Mouse (Mus musculus): Measurements from ENCODE around the gene Eif3l. TPM values are rescaled to one million over a fixed set of nuclear protein-coding genes. Genes with fewer than 3 reads are reported as not detected.

Gene Eif3l
- polyA plus RNA-seq, 2 experiments = 104 to 130 TPM

DNA sequence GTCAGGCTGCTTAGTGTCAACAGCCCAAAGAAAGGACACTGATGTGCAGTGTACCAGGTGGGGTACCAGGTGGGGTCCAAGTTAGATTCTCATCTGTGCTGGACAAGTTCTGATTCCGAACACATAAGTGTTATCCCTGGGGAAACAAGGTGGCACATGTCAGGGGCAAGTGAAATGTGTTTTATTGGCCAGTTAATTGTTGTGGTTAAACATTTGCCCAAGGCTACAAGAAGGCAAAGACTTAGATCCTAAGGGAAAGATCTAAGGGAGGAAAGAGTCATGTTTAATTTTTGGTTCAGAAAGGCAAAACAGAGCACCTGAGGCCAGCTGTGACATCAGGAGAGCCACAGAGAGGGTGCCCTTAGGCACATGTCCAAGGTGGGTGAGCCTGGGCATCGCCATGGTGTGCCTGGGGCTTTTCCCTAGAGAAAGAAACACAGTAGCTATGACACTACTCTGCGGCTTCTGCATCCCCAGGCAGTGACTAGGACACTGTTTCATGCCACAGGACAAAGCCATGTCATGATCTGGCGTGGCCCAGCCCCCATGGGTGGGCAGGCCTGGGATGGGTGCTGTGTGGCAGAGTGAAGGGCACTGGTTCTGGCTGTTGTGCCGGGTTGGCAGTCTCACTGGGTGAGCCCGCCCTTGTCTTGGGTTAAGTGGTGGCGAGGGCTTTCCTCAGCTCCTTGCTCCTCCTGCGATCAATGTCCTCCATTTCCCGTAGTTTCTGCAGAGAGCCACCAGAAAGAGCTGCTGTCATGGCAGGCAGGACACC is 59.7 kb downstream of the Eif3l start:
- ATAC-seq (ENCODE audit: insufficient read depth) (no peak), DNase-seq (ENCODE audit: low read depth in 3 of 3, low spot score in 3 of 3) (no peak)
- Histone ChIP-seq H3K4me1 (replicated peaks; ENCODE audit: control insufficient read depth in 2 of 2, insufficient read depth in 2 of 2, low read length in 1 of 2) (no peaks in the 10 kb centered on the region), H3K27me3 (ENCODE audit: control insufficient read depth, insufficient read depth, low read length) (no peaks in the 10 kb centered on the region), H3K27ac (no peak overlapping the region), H3K9ac (replicated peaks) (no peak overlapping the region), H3K4me3 (ENCODE audit: insufficient read depth in 1 of 2, low read depth in 2 of 2, low read length in 2 of 2) (no peak overlapping the region), H3K4me2 (ENCODE audit: low read depth) (no peak overlapping the region), H3K36me3 (replicated peaks; ENCODE audit: control insufficient read depth, insufficient read depth, low read depth) (no peaks in the 10 kb centered on the region), H3K9me3 (ENCODE audit: control insufficient read depth, low read length) (no peaks in the 10 kb centered on the region)
- WGBS (ENCODE audit: insufficient replicate concordance) = 62% methylated on average over 9 of the region's 9 CpGs
- TF ChIP-seq EP300 (IDR thresholded peaks at IDR 0.05; ENCODE audit: low read depth) (no peak), CTCF (IDR thresholded peaks at IDR 0.05; ENCODE audit: low read depth) (no peak)

DNA sequence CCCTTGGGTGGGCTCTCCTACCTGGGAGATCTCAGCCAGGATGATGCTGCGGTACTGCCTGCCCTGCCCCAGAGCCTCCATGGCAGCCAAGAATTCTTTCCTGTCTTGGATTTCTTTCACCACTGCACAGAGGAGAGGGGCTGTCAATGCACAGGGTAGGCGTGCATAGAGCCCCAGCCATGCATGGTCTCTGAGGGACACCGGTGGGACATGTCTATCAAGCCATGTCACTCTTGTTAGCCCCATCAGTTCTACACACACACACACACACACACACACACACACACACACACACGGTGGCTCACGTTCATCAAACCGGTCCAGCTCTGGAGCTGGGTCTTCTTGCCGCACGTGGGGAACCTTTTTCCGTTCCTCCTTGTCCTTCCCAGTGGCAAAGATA is 60.4 kb downstream of the Eif3l start:
- no peaks in the 10 kb centered on the region for H3K9me3 ChIP-seq (ENCODE audit: control insufficient read depth, low read length)
- DNase-seq (ENCODE audit: low read depth in 3 of 3, low spot score in 3 of 3) (no peak), ATAC-seq (ENCODE audit: insufficient read depth) (no peak)
- WGBS (ENCODE audit: insufficient replicate concordance) = 72% methylated on average over 9 of the region's 9 CpGs
- H3K36me3 ChIP-seq (replicated peaks; ENCODE audit: control insufficient read depth, insufficient read depth, low read depth) = no peaks in the 10 kb centered on the region
- no peak for TF ChIP-seq EP300 (IDR thresholded peaks at IDR 0.05; ENCODE audit: low read depth)
- TF ChIP-seq CTCF (IDR thresholded peaks at IDR 0.05; ENCODE audit: low read depth) = no peak
- H3K9ac ChIP-seq (replicated peaks) = no peak overlapping the region
- no peak overlapping the region for H3K27ac ChIP-seq
- H3K4me1 ChIP-seq (replicated peaks; ENCODE audit: control insufficient read depth in 2 of 2, insufficient read depth in 2 of 2, low read length in 1 of 2) = peaks cover 0 to under 1% of the 10 kb centered on the region in 2 experiments; a peak in 1 of 4 replicates
- H3K4me3 ChIP-seq (ENCODE audit: insufficient read depth in 1 of 2, low read depth in 2 of 2, low read length in 2 of 2) = no peak overlapping the region
- no peak overlapping the region for H3K4me2 ChIP-seq (ENCODE audit: low read depth)
- peaks cover 2% of the 10 kb centered on the region for H3K27me3 ChIP-seq (ENCODE audit: control insufficient read depth, insufficient read depth, low read length)

DNA sequence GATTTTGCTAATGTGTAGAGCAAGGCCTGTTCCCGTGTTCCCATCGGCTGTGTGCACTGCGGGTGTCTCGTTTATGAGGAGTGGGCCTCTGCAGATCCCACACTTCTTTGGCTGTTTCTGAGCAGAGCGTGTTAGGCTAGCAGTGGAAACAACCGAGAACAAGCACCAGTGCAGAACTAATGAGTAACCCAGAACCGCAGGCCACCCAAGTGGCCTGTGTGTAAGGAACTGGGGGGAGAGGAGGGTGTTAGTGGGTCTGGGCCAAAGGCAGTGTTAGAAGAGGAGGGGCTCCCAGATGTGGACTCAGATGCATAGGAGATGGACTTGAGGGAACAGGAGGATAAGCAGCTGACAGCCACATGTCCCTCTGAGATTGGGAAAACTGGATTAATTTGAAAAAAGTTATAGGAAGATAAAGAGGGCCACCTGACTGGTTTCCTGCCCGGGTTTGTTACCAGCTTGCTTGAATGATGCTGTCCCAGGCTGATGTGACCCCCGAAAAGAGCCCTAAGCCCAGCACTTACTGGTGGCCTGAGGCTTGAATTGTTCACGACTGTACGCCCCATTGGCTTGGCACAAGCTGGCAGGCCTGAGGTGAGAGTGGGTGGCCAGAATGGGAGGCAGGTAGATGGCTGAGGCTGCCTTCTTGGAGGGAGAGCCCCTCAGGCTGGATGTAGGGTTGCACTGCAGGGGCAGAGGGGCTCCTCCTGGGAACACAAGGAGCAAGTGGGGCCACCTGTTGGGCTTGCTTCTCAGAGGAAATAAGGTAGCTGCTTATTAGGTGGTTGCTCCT is 61.0 kb downstream of the Eif3l start:
- Histone ChIP-seq H3K4me2 (ENCODE audit: low read depth) (no peak overlapping the region), H3K36me3 (replicated peaks; ENCODE audit: control insufficient read depth, insufficient read depth, low read depth) (no peaks in the 10 kb centered on the region), H3K27ac (no peak overlapping the region), H3K4me1 (replicated peaks; ENCODE audit: control insufficient read depth in 2 of 2, insufficient read depth in 2 of 2, low read length in 1 of 2) (peaks cover 0 to 6% of the 10 kb centered on the region in 2 experiments; a peak in 1 of 4 replicates), H3K9me3 (ENCODE audit: control insufficient read depth, low read length) (no peaks in the 10 kb centered on the region), H3K4me3 (ENCODE audit: insufficient read depth in 1 of 2, low read depth in 2 of 2, low read length in 2 of 2) (no peak overlapping the region), H3K9ac (replicated peaks) (no peak overlapping the region), H3K27me3 (ENCODE audit: control insufficient read depth, insufficient read depth, low read length) (peaks cover 2% of the 10 kb centered on the region)
- DNase-seq (ENCODE audit: low read depth in 3 of 3, low spot score in 3 of 3) = no peak
- TF ChIP-seq EP300 (IDR thresholded peaks at IDR 0.05; ENCODE audit: low read depth) (no peak), CTCF (IDR thresholded peaks at IDR 0.05; ENCODE audit: low read depth) (no peak)
- 61% methylated on average over 11 of the region's 11 CpGs for WGBS (ENCODE audit: insufficient replicate concordance)
- no peak for ATAC-seq (ENCODE audit: insufficient read depth)

DNA sequence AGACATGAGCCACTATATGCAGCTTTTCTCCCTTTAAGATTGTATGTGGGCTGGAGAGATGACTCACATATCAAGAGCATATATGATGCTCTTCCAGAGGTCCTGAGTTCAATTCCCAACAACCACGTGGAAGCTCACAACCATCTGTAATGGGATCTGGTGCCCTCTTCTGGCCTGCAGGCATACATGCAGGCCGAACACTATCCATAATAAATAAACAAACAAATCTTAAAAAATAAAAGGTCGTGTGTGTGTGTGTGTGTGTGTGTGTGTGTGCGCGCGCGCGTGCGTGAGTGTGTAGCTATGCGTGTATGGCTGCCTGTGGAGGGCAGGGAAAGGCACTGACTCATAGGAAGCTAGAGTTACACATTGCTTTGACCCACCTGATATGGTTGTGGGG is 64.7 kb downstream of the Eif3l start:
- no peak for ATAC-seq (ENCODE audit: insufficient read depth)
- no peak for TF ChIP-seq EP300 (IDR thresholded peaks at IDR 0.05; ENCODE audit: low read depth)
- peak; percentile 75 for TF ChIP-seq CTCF (IDR thresholded peaks at IDR 0.05; ENCODE audit: low read depth)
- Histone ChIP-seq H3K4me2 (ENCODE audit: low read depth) (no peak overlapping the region), H3K9me3 (ENCODE audit: control insufficient read depth, low read length) (no peaks in the 10 kb centered on the region), H3K36me3 (replicated peaks; ENCODE audit: control insufficient read depth, insufficient read depth, low read depth) (no peaks in the 10 kb centered on the region; the same call in 1 of the 2 replicates), H3K9ac (replicated peaks) (no peak overlapping the region), H3K27me3 (ENCODE audit: control insufficient read depth, insufficient read depth, low read length) (peaks cover 2% of the 10 kb centered on the region), H3K4me1 (replicated peaks; ENCODE audit: control insufficient read depth in 2 of 2, insufficient read depth in 2 of 2, low read length in 1 of 2) (peaks cover 5 to 11% of the 10 kb centered on the region in 2 experiments; a peak in 2 of 4 replicates), H3K4me3 (ENCODE audit: insufficient read depth in 1 of 2, low read depth in 2 of 2, low read length in 2 of 2) (no peak overlapping the region), H3K27ac (no peak overlapping the region)
- DNase-seq (ENCODE audit: low read depth in 3 of 3, low spot score in 3 of 3) = peak in 1 of 3 experiments; percentile 9
- WGBS (ENCODE audit: insufficient replicate concordance) = 48% methylated on average over 10 of the region's 10 CpGs

All from liver, embryonic 14.5 days (tissue).